Mouse (Mus musculus) neural tube, embryonic 11.5 days (tissue): ENCODE data around the gene Slc2a8. TPM values are rescaled to one million over a fixed set of nuclear protein-coding genes. Genes with fewer than 3 reads are reported as not detected.

Experiments
- ATAC-seq: fragments of 200-750 bp; cut with Nextera tagmentation; 2 replicates; pipeline ENCODE4 v1.8.0; 2017; ENCODE audit warnings: moderate number of reproducible peaks, mild to moderate bottlenecking, moderate TSS enrichment, moderate library complexity; ENCODE audit not compliant: insufficient read depth, low FRiP score, low TSS enrichment
- DNase-seq: peaks from one replicate; pipeline ENCODE4 v3.0.0-alpha.2; 2015; ENCODE audit warnings: low spot score
- H3K27ac ChIP-seq: fragments of 300-500 bp; sonication (generic); 2 replicates; pipeline ENCODE4 v1.5.1; 2014; ENCODE audit warnings: low read depth, mild to moderate bottlenecking, low read length
- H3K27me3 ChIP-seq: fragments of 300-500 bp; sonication (generic); 2 replicates; pipeline ENCODE4 v1.6.1; 2014; ENCODE audit warnings: mild to moderate bottlenecking, low read length, mixed read lengths; ENCODE audit not compliant: control insufficient read depth, insufficient read depth
- H3K36me3 ChIP-seq: fragments of 300-500 bp; sonication (generic); 2 replicates; pipeline ENCODE4 v1.6.1; 2014; ENCODE audit warnings: mild to moderate bottlenecking, low read length, moderate library complexity, mixed read lengths; ENCODE audit not compliant: control insufficient read depth, insufficient read depth
- H3K4me1 ChIP-seq: fragments of 300-500 bp; sonication (generic); 2 replicates; pipeline ENCODE4 v1.6.1; 2014; ENCODE audit warnings: low read length, mixed read lengths; ENCODE audit not compliant: control insufficient read depth, insufficient read depth
- H3K4me2 ChIP-seq: fragments of 300-500 bp; sonication (generic); 2 replicates; pipeline ENCODE4 v1.6.1; 2014; ENCODE audit warnings: low read depth, mild to moderate bottlenecking, moderate library complexity
- H3K4me3 ChIP-seq: fragments of 300-500 bp; sonication (generic); 2 replicates; pipeline ENCODE4 v1.5.1; 2014; ENCODE audit warnings: low read depth, low read length
- H3K9ac ChIP-seq: fragments of 300-500 bp; sonication (generic); 2 replicates; pipeline ENCODE4 v1.6.1; 2014; ENCODE audit warnings: mild to moderate bottlenecking, low read length
- H3K9me3 ChIP-seq: fragments of 300-500 bp; sonication (generic); 2 replicates; pipeline ENCODE4 v1.6.1; 2016; ENCODE audit warnings: low read length; ENCODE audit not compliant: control insufficient read depth
- WGBS: fragments of 180-500 bp; shearing (Covaris S2); extraction: QIAGEN DNeasy Blood & Tissue Kit; methylation state at CpG from one replicate; pipeline ENCODE4 v1.1.7; 2014; 5-methylcytosine and 5-hydroxymethylcytosine counted together
- polyA plus RNA-seq: library from polyadenylated mRNA; unstranded; fragments of >200 nt; fragmentation: Nextera tagmentation; extraction: Ambion mirVana; gene quantifications from 2 replicates; pipeline ENCODE4 v1.2.1, GENCODE M21; 2014

The Slc2a8 gene
- polyA plus RNA-seq, 1 experiment from 2014 or later: 13.3 TPM

GRCm38 (mm10) chr2:32938741-32939140, 43.1 kb downstream of the Slc2a8 start:
- 89% methylated on average over 5 of the region's 5 CpGs for WGBS
- no peak overlapping the region for H3K4me3 ChIP-seq
- H3K27ac ChIP-seq: no peak overlapping the region
- DNase-seq: no peak
- no peaks in the 10 kb centered on the region for H3K9me3 ChIP-seq
- H3K4me1 ChIP-seq: no peaks in the 10 kb centered on the region
- H3K36me3 ChIP-seq: peaks cover 4% of the 10 kb centered on the region; the same call in 1 of the 2 replicates
- H3K9ac ChIP-seq: no peak overlapping the region
- no peak for ATAC-seq
- H3K4me2 ChIP-seq: no peak overlapping the region
- no peaks in the 10 kb centered on the region for H3K27me3 ChIP-seq

- H3K9ac ChIP-seq: no peak overlapping the region
- no peaks in the 10 kb centered on the region for H3K4me1 ChIP-seq
- no peak for DNase-seq
- no peak for ATAC-seq
- no peak overlapping the region for H3K27ac ChIP-seq
- no peaks in the 10 kb centered on the region for H3K9me3 ChIP-seq
- no peaks in the 10 kb centered on the region for H3K36me3 ChIP-seq
- H3K27me3 ChIP-seq: no peaks in the 10 kb centered on the region
- 80% methylated on average over 7 of the region's 7 CpGs for WGBS
- H3K4me3 ChIP-seq: no peak overlapping the region
- no peak overlapping the region for H3K4me2 ChIP-seq
Measured at GRCm38 (mm10) chr2:32931730-32932129, 50.2 kb downstream of the Slc2a8 start.

GRCm38 (mm10) chr2:32928947-32929829, 52.7 kb downstream of the Slc2a8 start:
- Histone ChIP-seq H3K36me3 (no peaks in the 10 kb centered on the region), H3K4me2 (no peak overlapping the region), H3K9me3 (no peaks in the 10 kb centered on the region), H3K27me3 (no peaks in the 10 kb centered on the region), H3K9ac (no peak overlapping the region), H3K4me1 (no peaks in the 10 kb centered on the region), H3K4me3 (no peak overlapping the region), H3K27ac (no peak overlapping the region)
- WGBS: 91% methylated on average over 19 of the region's 19 CpGs
- DNase-seq (no peak), ATAC-seq (no peak)

- no peak overlapping the region for H3K27ac ChIP-seq
Measured at GRCm38 (mm10) chr2:32928235-32928946, 53.5 kb downstream of the Slc2a8 start.

GRCm38 (mm10) chr2:32927624-32928234, 54.2 kb downstream of the Slc2a8 start:
- Histone ChIP-seq H3K4me2 (no peak overlapping the region), H3K27me3 (no peaks in the 10 kb centered on the region), H3K9ac (no peak overlapping the region), H3K9me3 (no peaks in the 10 kb centered on the region), H3K4me1 (no peaks in the 10 kb centered on the region), H3K36me3 (peaks cover 5% of the 10 kb centered on the region; the same call in 1 of the 2 replicates), H3K4me3 (no peak overlapping the region), H3K27ac (no peak overlapping the region)
- no peak for ATAC-seq
- no peak for DNase-seq
- 82% methylated on average over 15 of the region's 15 CpGs for WGBS

More at GRCm38 (mm10) chr2:32928235-32928946, 53.5 kb downstream of the Slc2a8 start:
- Histone ChIP-seq H3K9ac (no peak overlapping the region), H3K9me3 (no peaks in the 10 kb centered on the region), H3K4me2 (no peak overlapping the region), H3K27me3 (no peaks in the 10 kb centered on the region), H3K4me1 (no peaks in the 10 kb centered on the region), H3K36me3 (no peaks in the 10 kb centered on the region; the same call in 1 of the 2 replicates), H3K4me3 (no peak overlapping the region)
- WGBS: 30% methylated on average over 10 of the region's 10 CpGs
- ATAC-seq (no peak), DNase-seq (peak; percentile 68)

- Histone ChIP-seq H3K4me1 (no peaks in the 10 kb centered on the region), H3K27me3 (no peaks in the 10 kb centered on the region), H3K9ac (no peak overlapping the region), H3K9me3 (no peaks in the 10 kb centered on the region), H3K36me3 (peaks cover 13% of the 10 kb centered on the region; the same call in 1 of the 2 replicates), H3K4me2 (no peak overlapping the region), H3K4me3 (no peak overlapping the region), H3K27ac (no peak overlapping the region)
- WGBS: 91% methylated on average over 11 of the region's 12 CpGs
- DNase-seq (no peak), ATAC-seq (no peak)
Measured at GRCm38 (mm10) chr2:32926330-32927075, 55.4 kb downstream of the Slc2a8 start.

GRCm38 (mm10) chr2:32924306-32924844, 57.5 kb downstream of the Slc2a8 start:
- no peak overlapping the region for H3K27ac ChIP-seq
- peaks cover 17% of the 10 kb centered on the region; the same call in 1 of the 2 replicates for H3K36me3 ChIP-seq

More at GRCm38 (mm10) chr2:32924306-32924844, 57.5 kb downstream of the Slc2a8 start:
- no peak overlapping the region for H3K4me3 ChIP-seq
- H3K4me2 ChIP-seq: no peak overlapping the region
- DNase-seq: no peak
- H3K4me1 ChIP-seq: no peaks in the 10 kb centered on the region
- no peaks in the 10 kb centered on the region for H3K27me3 ChIP-seq
- WGBS: 79% methylated on average over 10 of the region's 10 CpGs
- no peaks in the 10 kb centered on the region for H3K9me3 ChIP-seq
- H3K9ac ChIP-seq: no peak overlapping the region
- no peak for ATAC-seq
